Mouse (Mus musculus) small intestine, adult 10 weeks (tissue): Measurements from ENCODE around the gene Fscn2. TPM values are rescaled to one million over a fixed set of nuclear protein-coding genes. Genes with fewer than 3 reads are reported as not detected.

ENCODE experiments used
- polyA plus RNA-seq: library from polyadenylated mRNA; stranded (reverse); fragments of 350-450 nt; fragmentation: Illumina TruSeq; extraction: RNeasy Lipid Tissue Mini Kit (QIAGEN cat#74804); gene quantifications from one replicate; pipeline ENCODE4 v1.2.3, GENCODE M21; 2014; ENCODE audit warnings: low replicate concordance

Gene Fscn2
- polyA plus RNA-seq = not detected

DNA sequence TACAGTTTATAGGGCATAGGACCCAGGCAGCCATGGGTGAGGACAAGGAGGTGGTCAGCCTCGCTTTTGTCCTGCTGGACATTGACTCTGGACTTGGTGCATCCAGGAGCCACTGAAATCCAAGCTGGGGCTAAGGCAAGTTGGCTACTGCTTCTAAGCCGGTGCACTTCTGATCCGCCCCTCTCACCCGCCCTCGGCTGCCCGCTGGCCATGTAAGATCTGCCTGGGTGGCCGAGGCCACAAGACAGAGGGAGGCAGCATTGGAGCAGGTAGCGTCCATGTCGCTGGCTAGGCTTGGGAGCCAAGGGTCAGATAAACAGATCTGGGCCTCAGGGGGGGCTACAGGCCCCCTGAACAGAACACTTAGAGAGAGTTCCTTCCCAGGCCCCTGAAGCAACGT lies at the start of gene Fscn2:
TSS of gene Fscn2 (plus strand) at position 240 of the 400 bp plus-strand sequence.

DNA sequence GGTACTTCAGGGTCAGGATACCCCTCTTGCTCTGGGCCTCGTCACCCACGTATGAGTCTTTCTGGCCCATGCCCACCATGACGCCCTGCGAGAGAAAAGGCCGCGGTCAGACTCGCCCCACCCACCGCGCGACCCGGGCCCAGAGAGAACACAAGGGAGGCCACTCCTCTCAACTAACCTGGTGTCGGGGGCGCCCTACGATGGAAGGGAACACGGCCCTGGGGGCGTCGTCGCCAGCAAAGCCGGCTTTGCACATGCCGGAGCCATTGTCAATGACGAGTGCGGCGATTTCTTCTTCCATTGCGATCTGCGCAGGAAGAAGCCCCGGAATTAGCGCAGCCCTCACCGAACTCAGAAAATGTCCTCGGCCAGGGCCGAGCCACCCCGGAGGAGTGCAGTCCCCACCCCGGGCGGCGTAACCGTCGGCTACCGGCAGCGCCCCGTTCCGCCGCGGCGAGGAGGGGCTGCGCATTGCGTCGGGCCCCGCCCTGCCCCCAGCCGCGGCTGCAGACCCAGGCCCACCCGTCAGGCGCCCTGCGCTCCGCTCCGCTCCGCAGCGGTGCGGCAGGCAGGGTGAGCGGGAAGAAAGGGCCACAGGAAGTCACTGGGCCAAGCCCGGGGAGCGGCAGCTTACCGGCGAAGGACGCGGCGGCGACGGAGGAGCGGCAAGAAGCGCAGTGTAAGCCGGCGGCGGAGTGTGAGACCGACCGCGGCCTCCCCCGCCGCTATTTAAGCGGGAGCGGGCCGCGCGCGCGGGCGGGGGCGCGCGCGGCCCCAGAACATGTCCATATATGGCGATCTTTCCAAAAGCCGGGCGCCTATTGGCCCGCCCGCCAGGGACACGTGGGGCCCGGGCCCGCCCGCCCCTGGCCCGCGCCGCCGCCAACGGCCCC lies 13.3 kb upstream of the Fscn2 start, which contains the start of gene Actg1:
TSS of gene Actg1 (minus strand) at position 752 of the 893 bp plus-strand sequence.

DNA sequence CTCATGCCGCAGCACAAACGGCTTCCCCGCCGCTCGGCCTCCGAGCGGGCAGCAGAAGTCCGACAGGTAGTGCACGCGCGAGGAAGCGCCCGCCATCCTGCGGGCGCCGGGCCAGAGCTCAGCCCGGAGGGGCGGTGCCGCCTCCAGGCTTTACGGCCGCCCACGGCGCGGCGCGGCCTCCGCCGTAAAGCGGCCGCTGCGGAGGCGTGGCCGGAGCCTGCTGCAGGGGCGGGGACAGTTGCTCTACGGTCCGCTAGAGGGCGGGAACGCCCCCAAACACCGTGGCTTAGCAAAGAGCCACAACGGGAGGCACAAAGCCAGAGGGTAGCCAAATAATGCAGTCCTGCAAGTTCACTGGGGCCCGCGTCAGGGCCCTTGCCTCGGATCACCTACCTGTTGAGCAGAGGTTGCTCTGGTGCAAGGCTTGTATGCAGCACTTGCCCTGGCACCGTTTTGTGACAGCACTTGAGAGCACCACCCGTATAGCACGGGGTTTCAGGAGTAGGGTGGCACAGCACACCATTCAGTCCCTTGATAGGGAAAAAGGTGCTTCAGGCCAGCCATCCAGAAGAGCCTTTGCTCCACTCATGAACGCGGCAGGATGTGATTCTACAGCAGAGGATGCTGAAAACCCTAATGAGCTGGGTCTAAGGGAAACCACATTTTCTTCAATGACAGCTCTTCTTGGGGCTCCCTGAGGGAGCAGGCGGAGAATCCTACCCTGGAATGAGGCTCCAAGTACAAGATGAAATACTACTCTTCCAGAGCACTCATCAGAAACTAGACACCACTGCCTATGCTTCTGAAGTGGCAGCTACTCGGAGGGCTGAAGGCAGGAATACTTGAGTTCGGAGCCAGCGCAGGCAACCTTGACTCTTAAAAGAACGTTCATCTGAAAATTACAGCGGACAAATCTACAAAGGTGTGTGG lies 17.5 kb downstream of the Fscn2 start, which contains the start of gene Faap100:
TSS of gene Faap100 (minus strand) at position 154 of the 930 bp plus-strand sequence.

Other genes starting within 250 kb of the Fscn2 start
- gene Slc38a10, start 210.2 kb upstream of the Fscn2 start, polyA plus RNA-seq = 0.74 TPM
- gene Bahcc1, start 128.6 kb upstream of the Fscn2 start, polyA plus RNA-seq = 0.89 TPM
- gene Actg1, start 13.0 kb upstream of the Fscn2 start, polyA plus RNA-seq = 737 TPM
- 0.19 TPM for gene Faap100, start 17.2 kb downstream of the Fscn2 start, polyA plus RNA-seq
- 10.0 TPM for gene Nploc4, start 76.2 kb downstream of the Fscn2 start, polyA plus RNA-seq
- gene Tspan10, start 81.1 kb downstream of the Fscn2 start, polyA plus RNA-seq = not detected
- not detected for gene Pde6g, start 92.0 kb downstream of the Fscn2 start, polyA plus RNA-seq
- gene Oxld1, start 96.5 kb downstream of the Fscn2 start, polyA plus RNA-seq = not detected
- 6.7 TPM for gene Ccdc137, start 96.6 kb downstream of the Fscn2 start, polyA plus RNA-seq
- gene Arl16, start 106.1 kb downstream of the Fscn2 start, polyA plus RNA-seq = 5.3 TPM
- 1.6 TPM for gene Mrpl12, start 123.1 kb downstream of the Fscn2 start, polyA plus RNA-seq
- 1.6 TPM for gene Slc25a10, start 130.3 kb downstream of the Fscn2 start, polyA plus RNA-seq
- not detected for gene Gcgr, start 169.2 kb downstream of the Fscn2 start, polyA plus RNA-seq
- gene Mcrip1, start 188.2 kb downstream of the Fscn2 start, polyA plus RNA-seq = not detected
- gene Ppp1r27, start 189.6 kb downstream of the Fscn2 start, polyA plus RNA-seq = not detected
- gene P4hb, start 211.7 kb downstream of the Fscn2 start, polyA plus RNA-seq = 728 TPM
- gene Arhgdia, start 220.1 kb downstream of the Fscn2 start, polyA plus RNA-seq = 24.2 TPM
- 18.5 TPM for gene Alyref, start 236.8 kb downstream of the Fscn2 start, polyA plus RNA-seq
- 8.2 TPM for gene Anapc11, start 236.9 kb downstream of the Fscn2 start, polyA plus RNA-seq
- gene Npb, start 246.9 kb downstream of the Fscn2 start, polyA plus RNA-seq = not detected